Mouse (Mus musculus): Measurements from ENCODE around the gene Lrpprc.

The Lrpprc gene

GRCm38 (mm10) chr17:84713563-84714164 lies 76.9 kb downstream of the Lrpprc start:
- no peak for DNase-seq

DNA sequence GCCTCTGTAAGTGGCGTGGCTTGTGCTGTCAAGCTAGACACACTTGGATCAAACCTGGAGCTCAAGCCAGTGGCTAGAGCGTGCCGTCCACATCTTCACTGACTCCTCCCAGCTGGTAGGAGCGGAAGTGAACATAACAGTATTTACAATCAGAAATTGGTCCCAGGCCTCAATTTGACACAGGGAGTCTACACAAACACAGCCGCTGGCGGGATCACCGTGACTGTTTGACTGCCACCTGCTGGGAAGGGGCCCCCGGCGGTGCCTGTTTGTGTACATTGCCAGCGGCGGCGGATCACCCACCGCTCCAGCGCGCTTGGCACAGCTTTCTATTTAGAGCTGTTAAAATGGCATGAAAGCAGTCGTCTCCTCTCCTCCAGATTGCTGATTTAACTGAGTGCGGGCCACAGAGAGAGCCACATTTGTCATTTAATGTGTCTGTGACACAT lies 81.2 kb downstream of the Lrpprc start:
- no peak for DNase-seq

GRCm38 (mm10) chr17:84708818-84709217 lies 81.8 kb downstream of the Lrpprc start:
- DNase-seq: no peak

- DNase-seq: peak in 1 of 2 experiments; percentile 47
Measured at GRCm38 (mm10) chr17:84707407-84707806, 83.2 kb downstream of the Lrpprc start.

- DNase-seq: peak; percentile 64 to 74
Measured at GRCm38 (mm10) chr17:84698727-84699126, 91.9 kb downstream of the Lrpprc start.

DNA sequence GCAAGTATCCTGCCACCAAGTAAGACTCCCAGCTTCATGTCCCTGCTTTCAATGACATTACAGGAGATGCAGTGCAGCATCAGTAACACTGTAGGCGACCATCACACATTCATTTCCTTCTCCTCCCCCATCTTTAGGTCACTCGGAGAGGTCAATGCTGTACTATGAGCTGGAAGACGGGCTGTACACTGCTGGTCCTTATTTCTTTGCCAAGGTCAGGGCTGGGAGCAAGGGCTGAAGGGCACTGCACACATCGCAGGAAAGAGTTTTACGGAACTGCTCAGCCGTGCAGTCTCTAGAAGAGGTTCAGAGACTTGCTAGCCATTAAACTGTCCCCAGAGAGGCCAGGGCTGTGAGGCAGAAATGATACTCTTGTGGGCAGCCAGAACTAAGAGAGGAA lies 94.1 kb downstream of the Lrpprc start:
- peak; percentile 33 to 68 for DNase-seq

DNA sequence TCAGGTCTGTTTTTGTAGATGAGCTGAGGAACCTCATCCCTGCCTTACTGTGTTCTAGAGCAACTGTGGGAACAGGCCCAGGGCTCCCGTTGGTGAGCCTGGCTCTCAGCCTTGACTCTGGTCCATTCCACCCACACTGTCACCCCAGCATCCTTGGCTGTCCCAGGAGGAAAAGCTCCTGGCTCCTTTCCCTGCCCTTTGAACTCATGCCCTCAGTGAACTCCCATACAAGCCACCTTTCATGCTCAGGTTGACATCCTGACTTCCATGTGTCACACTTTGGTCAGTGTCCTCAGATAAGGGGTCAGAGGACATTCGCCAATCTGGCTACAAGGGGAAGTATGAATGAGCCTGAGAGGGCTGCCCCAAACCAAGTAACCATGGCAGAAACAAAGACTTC lies 96.8 kb downstream of the Lrpprc start:
- DNase-seq: peak; percentile 13 to 40

- DNase-seq: peak; percentile 17 to 39
Measured at GRCm38 (mm10) chr17:84690111-84690510, 100.5 kb downstream of the Lrpprc start.

DNA sequence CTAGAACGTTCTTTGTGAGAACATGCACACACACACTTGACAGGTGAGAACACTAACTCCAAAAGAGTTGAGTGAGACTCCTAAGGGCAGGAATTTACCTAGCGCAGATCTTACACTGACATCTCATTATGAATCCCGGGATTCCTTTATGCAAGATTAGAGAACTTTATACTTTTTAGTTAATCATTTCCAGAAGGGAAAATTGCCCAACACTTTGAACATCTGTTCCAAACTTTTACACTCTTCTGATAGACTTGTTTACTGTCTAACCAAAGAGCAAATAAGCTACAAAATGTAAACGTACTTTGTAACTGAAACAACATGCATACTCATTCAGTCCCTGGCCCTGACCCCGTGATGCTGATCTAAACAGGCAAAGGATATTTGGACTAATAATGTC lies 101.3 kb downstream of the Lrpprc start:
- peak in 1 of 2 experiments; percentile 12 for DNase-seq

- peak in 1 of 2 experiments; percentile 49 for DNase-seq
Measured at GRCm38 (mm10) chr17:84688834-84689233, 101.8 kb downstream of the Lrpprc start.

- DNase-seq: no peak
Measured at GRCm38 (mm10) chr17:84687994-84688393, 102.6 kb downstream of the Lrpprc start.

DNA sequence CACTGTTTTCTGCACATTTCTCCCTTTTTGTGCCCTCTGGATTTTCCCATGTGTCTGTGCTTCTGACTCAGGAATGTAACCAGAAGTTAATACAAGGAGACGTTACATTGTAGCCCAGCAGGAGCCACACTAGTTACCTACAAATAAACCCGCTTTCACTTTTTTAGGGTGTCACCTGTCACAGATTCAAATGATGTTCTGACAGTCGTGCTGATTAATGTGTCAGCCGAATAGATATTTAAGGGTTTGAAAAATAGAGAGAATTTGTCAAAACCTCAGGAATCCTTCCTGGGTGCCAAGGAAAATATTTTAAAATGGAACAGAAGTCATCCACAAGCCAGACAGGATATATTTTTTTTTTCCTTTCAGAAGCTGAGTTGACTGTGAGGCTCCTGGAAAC lies 105.3 kb downstream of the Lrpprc start:
- DNase-seq: no peak

DNA sequence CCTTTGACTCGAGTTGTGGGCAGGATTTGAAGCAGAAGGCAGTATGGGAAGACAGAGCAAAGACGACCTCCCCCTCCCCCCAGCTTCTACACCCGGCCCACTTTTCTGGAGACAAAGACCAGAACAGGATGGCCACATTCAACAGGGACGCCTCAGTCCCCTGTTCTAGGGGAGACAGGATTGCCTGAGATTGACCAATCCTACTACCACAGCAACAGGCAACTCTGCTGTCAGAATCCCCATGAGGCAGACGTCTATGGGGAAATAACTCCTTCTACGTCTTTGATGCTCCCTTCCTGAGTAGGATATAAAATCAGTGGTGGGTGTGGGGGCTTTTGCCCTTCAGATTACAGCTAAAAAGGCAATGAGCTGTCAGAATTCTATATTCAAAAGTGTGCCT lies 106.3 kb downstream of the Lrpprc start:
- no peak for DNase-seq

DNA sequence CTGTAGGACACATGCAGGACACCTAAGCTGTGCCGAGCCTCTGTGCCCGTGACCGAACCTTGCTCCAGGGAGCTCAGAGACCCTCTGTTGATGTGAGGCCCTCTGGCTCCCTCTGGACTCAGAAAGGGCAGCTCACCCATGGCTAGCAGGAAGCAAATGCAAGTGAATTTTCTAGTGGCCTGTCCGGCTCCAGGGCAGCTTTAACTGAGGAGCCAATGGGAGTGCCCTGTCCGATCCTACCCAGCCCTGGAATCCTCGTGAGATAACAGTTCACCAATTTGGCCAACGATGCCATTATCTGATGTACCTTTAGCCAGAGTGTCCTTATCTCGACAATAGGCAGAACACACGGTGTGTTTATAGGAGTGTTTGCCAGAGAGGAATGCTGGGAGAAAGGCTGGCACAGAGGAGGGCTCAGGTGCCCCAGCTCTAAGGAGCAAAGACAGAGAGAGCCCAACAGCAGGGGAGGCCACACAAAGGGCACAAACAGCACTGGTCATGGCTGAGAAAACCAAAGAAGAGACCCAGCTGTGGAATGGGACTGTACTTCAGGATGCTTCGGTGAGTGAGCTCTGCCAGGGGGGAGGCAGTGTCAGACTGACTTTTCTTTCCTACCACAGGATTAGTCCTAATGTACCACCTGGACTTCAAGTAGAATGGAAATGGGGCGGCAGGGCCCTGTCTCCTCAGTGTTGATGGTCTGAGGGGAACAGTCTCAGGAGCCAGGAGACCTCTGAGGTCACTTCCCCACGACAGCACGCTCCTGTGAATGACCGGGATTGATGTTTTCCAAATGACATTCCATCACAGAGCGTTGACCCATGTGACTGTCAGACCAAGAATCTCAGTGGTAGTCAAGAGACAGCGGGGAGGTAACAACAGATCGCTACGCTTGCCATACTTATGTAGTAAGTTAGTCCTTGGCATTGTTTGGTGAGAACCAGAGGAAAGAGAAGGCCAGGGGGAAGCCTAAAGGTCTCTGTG lies 107.6 kb downstream of the Lrpprc start, which contains the start of gene Abcg5:
Gene Abcg5 (minus strand): TSS at position 278 of the 984 bp plus-strand sequence.
- DNase-seq: no peak

DNA sequence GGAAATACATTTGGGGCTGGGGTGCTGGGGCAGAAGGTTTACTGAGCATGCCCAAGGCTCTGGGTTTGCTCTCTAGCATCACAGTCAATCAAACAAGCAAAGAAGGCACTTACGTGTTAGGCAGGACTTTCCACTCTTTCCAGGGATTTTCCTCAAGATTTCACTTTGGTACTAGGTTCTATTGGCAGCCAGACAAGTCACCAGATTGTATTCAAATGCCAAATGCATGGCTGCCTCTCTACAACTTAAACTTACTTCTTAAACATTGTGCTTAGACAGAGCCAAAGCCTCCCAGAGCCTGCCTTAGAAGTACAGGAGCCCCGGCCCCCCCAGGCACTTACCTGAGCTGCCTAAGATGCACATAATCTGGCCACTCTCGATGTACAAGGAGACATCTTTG lies 108.9 kb downstream of the Lrpprc start:
- DNase-seq: no peak

DNA sequence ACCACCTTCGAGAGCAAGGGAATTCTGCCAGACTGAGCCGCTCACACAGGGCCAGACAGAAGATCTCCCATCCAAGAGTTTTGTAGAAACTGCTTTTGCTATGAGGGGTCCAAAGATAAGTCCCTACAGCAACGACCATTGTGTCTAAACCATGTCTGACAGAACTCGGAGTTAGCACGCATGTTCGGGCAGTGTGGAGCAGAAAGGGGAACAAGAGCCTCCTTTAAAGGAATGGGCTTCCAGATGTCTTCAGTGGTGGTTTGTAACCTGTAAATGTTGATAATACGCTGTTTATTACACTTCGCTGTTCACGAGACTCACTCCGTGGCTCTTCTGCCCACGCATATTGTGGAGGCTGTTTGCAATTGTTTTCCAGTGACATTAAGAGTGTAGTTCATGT lies 113.0 kb downstream of the Lrpprc start:
- no peak for DNase-seq

- peak; percentile 40 to 49 for DNase-seq
Measured at GRCm38 (mm10) chr17:84675951-84676366, 114.6 kb downstream of the Lrpprc start, which contains the start of gene Abcg8. TSS of gene Abcg8 (plus strand) at chr17:84676302.

- no peak for DNase-seq
Measured at GRCm38 (mm10) chr17:84675204-84675603, 115.4 kb downstream of the Lrpprc start.

DNA sequence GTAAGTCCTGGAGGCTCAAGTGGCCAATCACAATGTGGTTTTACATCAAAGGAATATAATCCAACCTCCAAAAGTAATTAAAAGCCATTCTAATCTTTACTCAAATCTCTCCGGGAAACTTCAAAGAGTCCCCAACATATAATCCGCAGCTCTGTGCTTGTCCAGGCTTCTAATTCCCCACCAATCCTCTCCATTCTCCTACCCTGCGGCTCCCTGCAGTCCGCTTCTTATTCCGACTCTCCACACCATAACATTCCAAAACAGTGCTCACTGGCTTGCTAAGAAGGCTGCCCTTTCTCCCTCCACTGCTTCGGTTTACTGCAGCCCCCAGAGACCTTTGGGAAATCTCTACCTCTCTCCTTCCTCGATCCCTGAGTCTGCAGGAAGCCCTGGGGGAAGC lies 116.5 kb downstream of the Lrpprc start:
- no peak for DNase-seq

DNA sequence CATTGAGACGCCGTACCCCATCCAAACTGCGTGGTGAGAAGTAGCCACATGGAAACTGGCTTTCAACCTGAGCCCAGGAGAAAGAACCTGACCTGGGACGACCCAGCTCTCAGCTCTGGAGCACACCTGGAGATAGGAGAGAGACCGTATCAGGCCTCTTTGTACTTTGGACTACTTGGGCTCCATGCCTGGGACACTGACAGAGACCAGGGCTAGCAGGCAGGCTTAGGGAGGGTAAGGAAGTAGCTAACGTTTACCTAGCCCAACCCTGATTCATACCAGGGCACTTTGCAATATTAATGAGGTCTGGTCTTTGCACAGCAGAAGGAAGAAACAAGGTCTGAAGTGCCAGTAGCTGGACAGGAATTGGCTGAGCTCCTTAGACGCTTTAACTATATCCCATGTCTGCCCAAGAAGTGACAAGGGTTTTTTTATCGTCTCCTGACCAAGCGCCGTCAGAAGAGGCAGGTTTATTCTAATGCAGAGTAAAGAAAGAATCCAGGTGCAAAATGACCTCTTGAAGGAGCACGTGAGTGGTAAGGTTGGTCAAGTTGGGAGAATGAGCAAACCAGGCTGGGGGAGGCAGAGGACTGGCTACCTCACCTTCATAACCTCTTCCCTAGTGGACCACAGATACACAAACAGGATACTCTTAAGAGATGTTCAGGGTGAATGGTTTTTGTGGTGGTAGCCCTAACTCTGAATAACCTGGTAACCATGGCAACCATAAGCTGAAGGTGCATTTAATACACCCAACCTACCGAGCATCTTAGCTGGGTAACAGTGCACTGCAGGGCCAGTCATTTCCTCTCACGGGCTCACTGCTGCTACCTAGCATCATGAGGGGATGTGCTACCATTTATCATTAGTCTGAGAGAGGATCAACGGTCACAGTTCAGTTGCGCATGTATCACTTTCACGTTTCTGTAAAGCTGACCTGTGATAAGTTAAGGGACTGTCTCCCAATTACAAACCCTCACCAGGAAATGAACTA lies 117.9 kb downstream of the Lrpprc start:
- DNase-seq: peak; percentile 66 to 86

GRCm38 (mm10) chr17:84667848-84668247 lies 122.7 kb downstream of the Lrpprc start:
- DNase-seq: no peak

DNA sequence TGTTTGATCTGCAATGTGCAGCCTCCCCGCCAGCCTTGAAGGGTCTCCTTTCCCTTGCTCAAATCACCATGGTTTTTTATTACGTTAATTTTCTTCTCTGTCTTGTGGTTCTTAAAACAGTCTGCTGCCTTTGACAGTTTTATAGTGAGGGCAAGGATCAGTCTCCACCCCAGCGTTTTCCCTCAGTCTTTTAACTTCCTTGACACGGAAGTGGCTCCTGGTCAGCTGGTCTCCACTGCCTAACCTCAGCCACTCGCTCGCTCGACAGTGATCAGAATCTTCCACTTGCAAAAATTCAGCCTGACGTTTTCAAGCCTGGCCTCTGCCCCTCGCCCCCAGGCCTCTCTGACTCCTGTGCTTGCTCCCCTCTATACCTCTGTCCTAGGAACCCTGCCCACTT lies 124.9 kb downstream of the Lrpprc start:
- DNase-seq: peak; percentile 32 to 54
